8 mouse cellular contexts compared by ENCODE assay signal in the genomic region with DNA sequence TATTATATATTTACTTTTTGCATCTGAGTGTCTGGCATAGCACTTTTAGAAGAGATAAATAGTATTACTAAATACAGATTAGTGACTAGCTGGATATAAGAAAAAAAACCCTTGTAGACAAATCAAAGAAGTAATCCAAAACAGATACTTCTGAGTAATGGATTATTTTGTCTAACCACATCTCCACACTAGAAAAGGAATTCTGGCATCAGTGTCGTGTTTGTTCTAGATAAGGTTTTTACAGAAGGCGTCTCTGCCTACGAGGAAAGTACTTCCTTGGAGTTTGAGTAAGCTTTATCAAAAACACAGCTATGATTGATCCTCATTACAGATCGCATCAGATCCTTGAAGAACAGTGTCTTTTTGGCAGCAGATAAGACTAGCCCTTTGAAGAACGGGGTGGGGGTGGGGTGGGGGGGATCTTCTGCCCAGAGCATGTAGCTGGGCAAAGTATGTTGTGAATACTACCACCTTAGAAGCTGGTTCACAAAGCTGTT. TPM values are rescaled to one million over a fixed set of nuclear protein-coding genes. Genes with fewer than 3 reads are reported as not detected.
DNase-seq lines count a peak whose midpoint lies in the region; ATAC-seq and TF ChIP-seq lines count a peak whose summit lies in the region.

No protein-coding gene starts in this region.

- no peaks in the 10 kb centered on the region for H3K27me3 ChIP-seq in heart, adult 2 months (ENCODE audit: control insufficient read depth, insufficient read depth, low read length)
- no peaks in the 10 kb centered on the region for H3K27me3 ChIP-seq in thymus, adult 2 months (ENCODE audit: control insufficient read depth, insufficient read depth, low read length)
- 0 out of 2 replicates have a peak, but pooled peaks cover 7% of the 10 kb centered on the region for H3K27me3 ChIP-seq in liver, embryonic 12.5 days (replicated peaks)

- no peaks in the 10 kb centered on the region; the same call in 1 of the 2 replicates for H3K36me3 ChIP-seq in heart, adult 2 months (ENCODE audit: control insufficient read depth, insufficient read depth, low read length)
- H3K36me3 ChIP-seq in thymus, adult 2 months (ENCODE audit: control insufficient read depth, insufficient read depth, low read length) = no peaks in the 10 kb centered on the region
- no peaks in the 10 kb centered on the region for H3K36me3 ChIP-seq in liver, embryonic 12.5 days

- H3K4me1 ChIP-seq in heart, adult 2 months (ENCODE audit: control insufficient read depth, insufficient read depth, low read length) = peaks cover 2% of the 10 kb centered on the region
- peaks cover 6% of the 10 kb centered on the region; the same call in 1 of the 2 replicates for H3K4me1 ChIP-seq in thymus, adult 2 months (replicated peaks; ENCODE audit: control insufficient read depth, insufficient read depth, low read length)
- H3K4me1 ChIP-seq in liver, embryonic 12.5 days = peaks cover 30% of the 10 kb centered on the region

- no peaks in the 10 kb centered on the region for H3K9me3 ChIP-seq in liver, embryonic 12.5 days (replicated peaks)

- H3K79me2 ChIP-seq in heart, adult 2 months (replicated peaks; ENCODE audit: control insufficient read depth, insufficient read depth, low read length) = peaks cover 6% of the 10 kb centered on the region

- 29% methylated on average over 5 of the region's 5 CpGs for WGBS in heart, adult 2 months
- 36% methylated on average over 5 of the region's 5 CpGs for WGBS in thymus, adult 2 months
- WGBS in liver, embryonic 12.5 days (ENCODE audit: insufficient replicate concordance) = 5% methylated on average over 5 of the region's 5 CpGs

- H3K4me2 ChIP-seq in liver, embryonic 12.5 days = peak overlapping the region; percentile 98

- peak overlapping the region; percentile 91 for H3K9ac ChIP-seq in heart, adult 2 months (ENCODE audit: low read depth, low read length)
- H3K9ac ChIP-seq in liver, embryonic 12.5 days = peak overlapping the region; percentile 75; the same call in 1 of the 2 replicates

- no peak for ATAC-seq in liver, embryonic 12.5 days
- ATAC-seq in megakaryocyte-erythroid progenitor cell, adult 5-6 weeks (replicated peaks; ENCODE audit: low FRiP score, low TSS enrichment, poor library complexity, severe bottlenecking) = no peak

- no peak for TF ChIP-seq CTCF in heart, adult 2 months (IDR thresholded peaks at IDR 0.05)
- TF ChIP-seq CTCF in thymus, adult 2 months (IDR thresholded peaks at IDR 0.05; ENCODE audit: borderline replicate concordance, control insufficient read depth, extremely low read depth, insufficient read depth, low read length, poor library complexity) = no peak

- intact Hi-C loops in heart, adult 2 months (cut with DNase I) = no loop called here
- intact Hi-C loops in heart, postnatal 25 days (cut with DNase I) = loop anchor here (5.0 to 10.0 kb wide), 2 partner anchors 174 to 276 kb away; no protein-coding TSS in a partner anchor

- TF ChIP-seq EP300 in heart, adult 2 months (IDR thresholded peaks at IDR 0.05; ENCODE audit: insufficient read depth, low read depth, low read length) = no peak

- peak overlapping the region; percentile 87 for H3K27ac ChIP-seq in heart, adult 2 months
- H3K27ac ChIP-seq in thymus, adult 2 months (ENCODE audit: control insufficient read depth, insufficient read depth, low read length) = peak overlapping the region; percentile 65; the same call in 1 of the 2 replicates
- no peak overlapping the region for H3K27ac ChIP-seq in liver, embryonic 12.5 days

- no peak for DNase-seq in heart, adult 2 months
- no peak for DNase-seq in heart, postnatal 25 days (ENCODE audit: low spot score)
- no peak for DNase-seq in thymus, adult 2 months
- no peak for DNase-seq in thymus, postnatal 0 days (ENCODE audit: low spot score)
- peak; percentile 9 for DNase-seq in telencephalon, adult 2 months (ENCODE audit: low read depth, low spot score)
- DNase-seq in B cell, adult 2 months = no peak

- peak overlapping the region; percentile 68 for H3K4me3 ChIP-seq in heart, adult 2 months
- peak overlapping the region; percentile 70 for H3K4me3 ChIP-seq in thymus, adult 2 months (ENCODE audit: control insufficient read depth, insufficient read depth, low read length)
- H3K4me3 ChIP-seq in liver, embryonic 12.5 days = peak overlapping the region; percentile 72

- no peak for TF ChIP-seq POLR2A in heart, adult 2 months (IDR thresholded peaks at IDR 0.05; ENCODE audit: insufficient read depth, low read depth, low read length)
- no peak for TF ChIP-seq POLR2A in thymus, adult 2 months (IDR thresholded peaks at IDR 0.05; ENCODE audit: control insufficient read depth, extremely low read depth, insufficient read depth, low read length, poor library complexity)

RNA-seq across cellular contexts. Expression of gene Cers5, which starts 1.6 kb away (rescaled TPM):
- total RNA-seq in heart, adult 2 months (2021) = 10 to 100 TPM; 17.4 to 17.9 TPM
- 21.6 and 27.9 TPM in 2 replicates for polyA plus RNA-seq in heart, adult 2 months (2012; rRNA removed)
- 10 to 100 TPM; 18.2 to 18.5 TPM for total RNA-seq in heart, postnatal 25 days (2021)
- polyA plus RNA-seq in thymus, adult 2 months (2012; rRNA removed) = 48.1 and 59.8 TPM in 2 replicates
- polyA plus RNA-seq in thymus, postnatal 0 days (2015; fragmentation: Nextera tagmentation; extraction: Ambion mirVana) = 42.2 and 48.4 TPM in 2 replicates
- polyA plus RNA-seq in liver, embryonic 12.5 days (2016; fragmentation: Nextera tagmentation; extraction: Ambion mirVana) = 17.8 and 19.1 TPM in 2 replicates
- 2.4 and 7.2 TPM in 2 replicates for total RNA-seq in megakaryocyte-erythroid progenitor cell, adult 5-6 weeks (2014; fragmentation: Nextera tagmentation)
- total RNA-seq in megakaryocyte-erythroid progenitor cell, adult 5-6 weeks (2017) = 2.2 and 8.3 TPM in 2 replicates

RNA-seq across cellular contexts. Expression of gene Cox14, which starts 45.6 kb away (rescaled TPM):
- 100 to 1,000 TPM; 215 to 236 TPM for total RNA-seq in heart, adult 2 months (2021)
- 326 and 358 TPM in 2 replicates for polyA plus RNA-seq in heart, adult 2 months (2012; rRNA removed)
- 100 to 1,000 TPM; 227 to 229 TPM for total RNA-seq in heart, postnatal 25 days (2021)
- 227 and 284 TPM in 2 replicates for polyA plus RNA-seq in thymus, adult 2 months (2012; rRNA removed)
- 241 and 259 TPM in 2 replicates for polyA plus RNA-seq in thymus, postnatal 0 days (2015; fragmentation: Nextera tagmentation; extraction: Ambion mirVana)
- 98.3 and 98.4 TPM in 2 replicates for polyA plus RNA-seq in liver, embryonic 12.5 days (2016; fragmentation: Nextera tagmentation; extraction: Ambion mirVana)
- 60.9 and 68.1 TPM in 2 replicates for total RNA-seq in megakaryocyte-erythroid progenitor cell, adult 5-6 weeks (2014; fragmentation: Nextera tagmentation)
- total RNA-seq in megakaryocyte-erythroid progenitor cell, adult 5-6 weeks (2017) = 17.2 and 30.4 TPM in 2 replicates

RNA-seq across cellular contexts. Expression of gene Gpd1, which starts 53.7 kb away (rescaled TPM):
- 10 to 100 TPM; 51.4 to 64.6 TPM for total RNA-seq in heart, adult 2 months (2021)
- polyA plus RNA-seq in heart, adult 2 months (2012; rRNA removed) = 125 and 177 TPM in 2 replicates
- total RNA-seq in heart, postnatal 25 days (2021) = 10 to 100 TPM; 54.1 to 67.6 TPM
- polyA plus RNA-seq in thymus, adult 2 months (2012; rRNA removed) = 108 and 187 TPM in 2 replicates
- polyA plus RNA-seq in thymus, postnatal 0 days (2015; fragmentation: Nextera tagmentation; extraction: Ambion mirVana) = 0.30 and 1.8 TPM in 2 replicates
- 7.5 and 8.0 TPM in 2 replicates for polyA plus RNA-seq in liver, embryonic 12.5 days (2016; fragmentation: Nextera tagmentation; extraction: Ambion mirVana)
- total RNA-seq in megakaryocyte-erythroid progenitor cell, adult 5-6 weeks (2014; fragmentation: Nextera tagmentation) = 0.49 TPM in 1 of 2 replicates, not detected in the other
- 0.23 TPM in 1 of 2 replicates, not detected in the other for total RNA-seq in megakaryocyte-erythroid progenitor cell, adult 5-6 weeks (2017)

Comparison
In these comparisons a context has a peak if more than half of its experiments do, and no peak if none do; other contexts are left out.
1. RNA of gene Gpd1, which starts 53.7 kb away (polyA plus RNA-seq): 125 to 177 TPM in heart, adult 2 months and 108 to 187 TPM in thymus, adult 2 months; 7.5 to 8.0 TPM in liver, embryonic 12.5 days and 0.30 to 1.8 TPM in thymus, postnatal 0 days; every median in the first group is over 10 times any median in the second.
2. Peak in every context shown above with its lines, with median percentiles within 50 percentile points of each other: H3K4me3 ChIP-seq.